Mouse (Mus musculus): ENCODE measurements around the gene Mcur1. TPM values are rescaled to one million over a fixed set of nuclear protein-coding genes. Genes with fewer than 3 reads are reported as not detected.

The Mcur1 gene
- polyA plus RNA-seq, 1 experiment = 17.7 TPM

GRCm38 (mm10) chr13:43505798-43506197 lies 54.2 kb downstream of the Mcur1 start:
- TF ChIP-seq CTCF (IDR thresholded peaks at IDR 0.05; ENCODE audit: borderline replicate concordance, insufficient read depth, low read depth, low read length) = no peak
- no peak for TF ChIP-seq POLR2A (IDR thresholded peaks at IDR 0.05; ENCODE audit: borderline replicate concordance, insufficient read depth, low read length)
- 91% methylated on average over 3 of the region's 3 CpGs for WGBS

GRCm38 (mm10) chr13:43503395-43503850 lies 56.6 kb downstream of the Mcur1 start:
- Histone ChIP-seq H3K4me3 (replicated peaks; ENCODE audit: insufficient read depth, low read depth, low read length) (peak overlapping the region; percentile 47), H3K27me3 (ENCODE audit: control insufficient read depth, insufficient read depth, low read length) (no peaks in the 10 kb centered on the region), H3K4me1 (ENCODE audit: control insufficient read depth, insufficient read depth, low read length) (peaks cover 3% of the 10 kb centered on the region), H3K27ac (ENCODE audit: insufficient read depth, low read length) (no peak overlapping the region)
- no peak for TF ChIP-seq POLR2A (IDR thresholded peaks at IDR 0.05; ENCODE audit: borderline replicate concordance, insufficient read depth, low read length)
- TF ChIP-seq CTCF (IDR thresholded peaks at IDR 0.05; ENCODE audit: borderline replicate concordance, insufficient read depth, low read depth, low read length) = no peak
- peak in 1 of 2 experiments; percentile 30 for DNase-seq
- 10% methylated on average over 19 of the region's 19 CpGs for WGBS

More at GRCm38 (mm10) chr13:43505798-43506197, 54.2 kb downstream of the Mcur1 start:
- DNase-seq = no peak
- Histone ChIP-seq H3K27ac (ENCODE audit: insufficient read depth, low read length) (no peak overlapping the region), H3K4me1 (ENCODE audit: control insufficient read depth, insufficient read depth, low read length) (no peaks in the 10 kb centered on the region), H3K4me3 (replicated peaks; ENCODE audit: insufficient read depth, low read depth, low read length) (no peak overlapping the region), H3K27me3 (ENCODE audit: control insufficient read depth, insufficient read depth, low read length) (no peaks in the 10 kb centered on the region)

GRCm38 (mm10) chr13:43501601-43502000 lies 58.4 kb downstream of the Mcur1 start:
- WGBS = 74% methylated on average over 5 of the region's 5 CpGs
- H3K27ac ChIP-seq (ENCODE audit: insufficient read depth, low read length) = no peak overlapping the region
- peaks cover 3% of the 10 kb centered on the region for H3K4me1 ChIP-seq (ENCODE audit: control insufficient read depth, insufficient read depth, low read length)
- no peak for DNase-seq
- TF ChIP-seq CTCF (IDR thresholded peaks at IDR 0.05; ENCODE audit: borderline replicate concordance, insufficient read depth, low read depth, low read length) (no peak), POLR2A (IDR thresholded peaks at IDR 0.05; ENCODE audit: borderline replicate concordance, insufficient read depth, low read length) (no peak)
- no peak overlapping the region for H3K4me3 ChIP-seq (replicated peaks; ENCODE audit: insufficient read depth, low read depth, low read length)
- H3K27me3 ChIP-seq (ENCODE audit: control insufficient read depth, insufficient read depth, low read length) = no peaks in the 10 kb centered on the region

GRCm38 (mm10) chr13:43500483-43500850 lies 59.5 kb downstream of the Mcur1 start:
- DNase-seq = no peak
- no peaks in the 10 kb centered on the region for H3K27me3 ChIP-seq (ENCODE audit: control insufficient read depth, insufficient read depth, low read length)
- no peak overlapping the region for H3K4me3 ChIP-seq (replicated peaks; ENCODE audit: insufficient read depth, low read depth, low read length)
- H3K27ac ChIP-seq (ENCODE audit: insufficient read depth, low read length) = no peak overlapping the region
- 93% methylated on average over 4 of the region's 4 CpGs for WGBS
- TF ChIP-seq CTCF (IDR thresholded peaks at IDR 0.05; ENCODE audit: borderline replicate concordance, insufficient read depth, low read depth, low read length) (no peak), POLR2A (IDR thresholded peaks at IDR 0.05; ENCODE audit: borderline replicate concordance, insufficient read depth, low read length) (no peak)
- H3K4me1 ChIP-seq (ENCODE audit: control insufficient read depth, insufficient read depth, low read length) = peaks cover 3% of the 10 kb centered on the region

GRCm38 (mm10) chr13:43499731-43500482 lies 60.1 kb downstream of the Mcur1 start:
- no peaks in the 10 kb centered on the region for H3K27me3 ChIP-seq (ENCODE audit: control insufficient read depth, insufficient read depth, low read length)
- DNase-seq = no peak
- peaks cover 3% of the 10 kb centered on the region for H3K4me1 ChIP-seq (ENCODE audit: control insufficient read depth, insufficient read depth, low read length)
- TF ChIP-seq CTCF (IDR thresholded peaks at IDR 0.05; ENCODE audit: borderline replicate concordance, insufficient read depth, low read depth, low read length) = no peak
- no peak for TF ChIP-seq POLR2A (IDR thresholded peaks at IDR 0.05; ENCODE audit: borderline replicate concordance, insufficient read depth, low read length)
- H3K27ac ChIP-seq (ENCODE audit: insufficient read depth, low read length) = no peak overlapping the region
- 91% methylated on average over 7 of the region's 7 CpGs for WGBS
- no peak overlapping the region for H3K4me3 ChIP-seq (replicated peaks; ENCODE audit: insufficient read depth, low read depth, low read length)

- peak; percentile 29 to 40 for DNase-seq
- H3K4me3 ChIP-seq (replicated peaks; ENCODE audit: insufficient read depth, low read depth, low read length) = peak overlapping the region; percentile 32
- H3K27ac ChIP-seq (ENCODE audit: insufficient read depth, low read length) = no peak overlapping the region
- WGBS = 19% methylated on average over 14 of the region's 14 CpGs
- TF ChIP-seq CTCF (IDR thresholded peaks at IDR 0.05; ENCODE audit: borderline replicate concordance, insufficient read depth, low read depth, low read length) = no peak
- TF ChIP-seq POLR2A (IDR thresholded peaks at IDR 0.05; ENCODE audit: borderline replicate concordance, insufficient read depth, low read length) = no peak
- H3K4me1 ChIP-seq (ENCODE audit: control insufficient read depth, insufficient read depth, low read length) = peaks cover 3% of the 10 kb centered on the region
- H3K27me3 ChIP-seq (ENCODE audit: control insufficient read depth, insufficient read depth, low read length) = no peaks in the 10 kb centered on the region
Observed at GRCm38 (mm10) chr13:43498849-43499248, 61.1 kb downstream of the Mcur1 start.

GRCm38 (mm10) chr13:43497769-43498168 lies 62.2 kb downstream of the Mcur1 start:
- H3K27me3 ChIP-seq (ENCODE audit: control insufficient read depth, insufficient read depth, low read length) = no peaks in the 10 kb centered on the region
- peaks cover 3% of the 10 kb centered on the region for H3K4me1 ChIP-seq (ENCODE audit: control insufficient read depth, insufficient read depth, low read length)
- H3K4me3 ChIP-seq (replicated peaks; ENCODE audit: insufficient read depth, low read depth, low read length) = no peak overlapping the region
- TF ChIP-seq CTCF (IDR thresholded peaks at IDR 0.05; ENCODE audit: borderline replicate concordance, insufficient read depth, low read depth, low read length) (peak; percentile 30; the same call in 1 of the 2 replicates), POLR2A (IDR thresholded peaks at IDR 0.05; ENCODE audit: borderline replicate concordance, insufficient read depth, low read length) (no peak)
- 98% methylated on average over 3 of the region's 3 CpGs for WGBS
- DNase-seq = no peak
- no peak overlapping the region for H3K27ac ChIP-seq (ENCODE audit: insufficient read depth, low read length)

GRCm38 (mm10) chr13:43496660-43497059 lies 63.3 kb downstream of the Mcur1 start:
- no peak for TF ChIP-seq CTCF (IDR thresholded peaks at IDR 0.05; ENCODE audit: borderline replicate concordance, insufficient read depth, low read depth, low read length)
- TF ChIP-seq POLR2A (IDR thresholded peaks at IDR 0.05; ENCODE audit: borderline replicate concordance, insufficient read depth, low read length) = no peak
- DNase-seq = no peak
- no peaks in the 10 kb centered on the region for H3K27me3 ChIP-seq (ENCODE audit: control insufficient read depth, insufficient read depth, low read length)
- 23% methylated on average over 2 of the region's 2 CpGs for WGBS
- no peak overlapping the region for H3K4me3 ChIP-seq (replicated peaks; ENCODE audit: insufficient read depth, low read depth, low read length)
- peaks cover 3% of the 10 kb centered on the region for H3K4me1 ChIP-seq (ENCODE audit: control insufficient read depth, insufficient read depth, low read length)
- no peak overlapping the region for H3K27ac ChIP-seq (ENCODE audit: insufficient read depth, low read length)

Data from cerebellum, adult 2 months (tissue).